Mouse (Mus musculus): ENCODE data around the gene 1700125H20Rik. TPM values are rescaled to one million over a fixed set of nuclear protein-coding genes. Genes with fewer than 3 reads are reported as not detected.
"Not testable (repeated sequence)": the region's sequence is repeated elsewhere in the genome, so short reads cannot be mapped to it uniquely, and the experiment has no call there.

The 1700125H20Rik gene
- total and polyA plus RNA-seq, 2 experiments = not detected

- WGBS = 13% methylated on average over 2 of the region's 2 CpGs
- Histone ChIP-seq H3K27me3 (ENCODE audit: control insufficient read depth, insufficient read depth, low read length) (no peaks in the 10 kb centered on the region), H3K9ac (ENCODE audit: low read depth, low read length) (no peak overlapping the region), H3K27ac (replicated peaks; ENCODE audit: insufficient read depth, low read depth, low read length) (no peak overlapping the region), H3K79me2 (ENCODE audit: control insufficient read depth, insufficient read depth, low read length) (peaks cover 15% of the 10 kb centered on the region; the same call in 1 of the 2 replicates), H3K36me3 (ENCODE audit: control insufficient read depth, insufficient read depth, low read length) (no peaks in the 10 kb centered on the region), H3K4me3 (ENCODE audit: insufficient read depth, low read depth, low read length) (no peak overlapping the region), H3K4me1 (ENCODE audit: control insufficient read depth, insufficient read depth, low read length) (peaks cover 11% of the 10 kb centered on the region)
- DNase-seq (ENCODE audit: extremely low read depth, low read depth, low spot score) = peak; percentile 80
- TF ChIP-seq CTCF (IDR thresholded peaks at IDR 0.05; ENCODE audit: low read depth, low read length) (no peak), POLR2A (IDR thresholded peaks at IDR 0.05; ENCODE audit: extremely low read depth, insufficient read depth, low read length) (no peak)
Observed at GRCm38 (mm10) chr11:85131542-85131941, 38.7 kb upstream of the 1700125H20Rik start.

GRCm38 (mm10) chr11:85138776-85139474 is 31.3 kb upstream of the 1700125H20Rik start:
- Histone ChIP-seq H3K9ac (ENCODE audit: low read depth, low read length) (peak overlapping the region; percentile 95), H3K36me3 (ENCODE audit: control insufficient read depth, insufficient read depth, low read length) (no peaks in the 10 kb centered on the region), H3K79me2 (ENCODE audit: control insufficient read depth, insufficient read depth, low read length) (peaks cover 13% of the 10 kb centered on the region; the same call in 1 of the 2 replicates), H3K4me1 (ENCODE audit: control insufficient read depth, insufficient read depth, low read length) (peaks cover 6% of the 10 kb centered on the region), H3K27me3 (ENCODE audit: control insufficient read depth, insufficient read depth, low read length) (no peaks in the 10 kb centered on the region), H3K27ac (replicated peaks; ENCODE audit: insufficient read depth, low read depth, low read length) (peak overlapping the region; percentile 67), H3K4me3 (ENCODE audit: insufficient read depth, low read depth, low read length) (peak overlapping the region; percentile 97)
- no peak for TF ChIP-seq POLR2A (IDR thresholded peaks at IDR 0.05; ENCODE audit: extremely low read depth, insufficient read depth, low read length)
- TF ChIP-seq CTCF (IDR thresholded peaks at IDR 0.05; ENCODE audit: low read depth, low read length) = no peak
- 3% methylated on average over 17 of the region's 17 CpGs for WGBS
- peak; percentile 37 for DNase-seq (ENCODE audit: extremely low read depth, low read depth, low spot score)

- peak within 1 kb of the TSS; percentile 95 for H3K9ac ChIP-seq (ENCODE audit: low read depth, low read length)
- no peaks in the 10 kb centered on the region for H3K27me3 ChIP-seq (ENCODE audit: control insufficient read depth, insufficient read depth, low read length)
- H3K4me1 ChIP-seq (ENCODE audit: control insufficient read depth, insufficient read depth, low read length) = peaks cover 6% of the 10 kb centered on the region
- 2% methylated on average over 86 of the region's 94 CpGs for WGBS
- TF ChIP-seq CTCF (IDR thresholded peaks at IDR 0.05; ENCODE audit: low read depth, low read length) = no peak
- peak; percentile 85; the same call in 1 of the 2 replicates for TF ChIP-seq POLR2A (IDR thresholded peaks at IDR 0.05; ENCODE audit: extremely low read depth, insufficient read depth, low read length)
- no peaks in the 10 kb centered on the region for H3K36me3 ChIP-seq (ENCODE audit: control insufficient read depth, insufficient read depth, low read length)
- DNase-seq (ENCODE audit: extremely low read depth, low read depth, low spot score) = peak; percentile 86
- H3K4me3 ChIP-seq (ENCODE audit: insufficient read depth, low read depth, low read length) = peak within 1 kb of the TSS; percentile 97
- H3K79me2 ChIP-seq (ENCODE audit: control insufficient read depth, insufficient read depth, low read length) = peaks cover 13% of the 10 kb centered on the region; the same call in 1 of the 2 replicates
- H3K27ac ChIP-seq (replicated peaks; ENCODE audit: insufficient read depth, low read depth, low read length) = peak within 1 kb of the TSS; percentile 88
Observed at GRCm38 (mm10) chr11:85139581-85140540, 30.3 kb upstream of the 1700125H20Rik start, which contains the start of gene Usp32. Gene Usp32, minus strand, starts transcription at chr11:85140161.

GRCm38 (mm10) chr11:85152256-85152930 is 17.8 kb upstream of the 1700125H20Rik start:
- DNase-seq (ENCODE audit: extremely low read depth, low read depth, low spot score) = no peak
- no peak overlapping the region for H3K4me3 ChIP-seq (ENCODE audit: insufficient read depth, low read depth, low read length)
- H3K79me2 ChIP-seq (ENCODE audit: control insufficient read depth, insufficient read depth, low read length) = no peaks in the 10 kb centered on the region
- no peaks in the 10 kb centered on the region for H3K36me3 ChIP-seq (ENCODE audit: control insufficient read depth, insufficient read depth, low read length)
- no peaks in the 10 kb centered on the region for H3K27me3 ChIP-seq (ENCODE audit: control insufficient read depth, insufficient read depth, low read length)
- TF ChIP-seq POLR2A (IDR thresholded peaks at IDR 0.05; ENCODE audit: extremely low read depth, insufficient read depth, low read length) (no peak), CTCF (IDR thresholded peaks at IDR 0.05; ENCODE audit: low read depth, low read length) (no peak)
- no peak overlapping the region for H3K27ac ChIP-seq (replicated peaks; ENCODE audit: insufficient read depth, low read depth, low read length)
- 93% methylated on average over 2 of the region's 2 CpGs for WGBS
- no peak overlapping the region for H3K9ac ChIP-seq (ENCODE audit: low read depth, low read length)
- H3K4me1 ChIP-seq (ENCODE audit: control insufficient read depth, insufficient read depth, low read length) = no peaks in the 10 kb centered on the region

- no peak overlapping the region for H3K4me3 ChIP-seq (ENCODE audit: insufficient read depth, low read depth, low read length)
- TF ChIP-seq CTCF (IDR thresholded peaks at IDR 0.05; ENCODE audit: low read depth, low read length) (no peak), POLR2A (IDR thresholded peaks at IDR 0.05; ENCODE audit: extremely low read depth, insufficient read depth, low read length) (no peak)
- H3K79me2 ChIP-seq (ENCODE audit: control insufficient read depth, insufficient read depth, low read length) = no peaks in the 10 kb centered on the region
- 84% methylated on average over 2 of the region's 2 CpGs for WGBS
- H3K27ac ChIP-seq (replicated peaks; ENCODE audit: insufficient read depth, low read depth, low read length) = no peak overlapping the region
- DNase-seq (ENCODE audit: extremely low read depth, low read depth, low spot score) = no peak
- no peaks in the 10 kb centered on the region for H3K4me1 ChIP-seq (ENCODE audit: control insufficient read depth, insufficient read depth, low read length)
- no peaks in the 10 kb centered on the region for H3K36me3 ChIP-seq (ENCODE audit: control insufficient read depth, insufficient read depth, low read length)
- H3K27me3 ChIP-seq (ENCODE audit: control insufficient read depth, insufficient read depth, low read length) = no peaks in the 10 kb centered on the region
- no peak overlapping the region for H3K9ac ChIP-seq (ENCODE audit: low read depth, low read length)
Observed at GRCm38 (mm10) chr11:85157301-85157700, 12.9 kb upstream of the 1700125H20Rik start.

- H3K79me2 ChIP-seq (ENCODE audit: control insufficient read depth, insufficient read depth, low read length); H3K4me3 ChIP-seq (ENCODE audit: insufficient read depth, low read depth, low read length); H3K9ac ChIP-seq (ENCODE audit: low read depth, low read length); H3K4me1 ChIP-seq (ENCODE audit: control insufficient read depth, insufficient read depth, low read length); H3K36me3 ChIP-seq (ENCODE audit: control insufficient read depth, insufficient read depth, low read length); H3K27me3 ChIP-seq (ENCODE audit: control insufficient read depth, insufficient read depth, low read length); DNase-seq (ENCODE audit: extremely low read depth, low read depth, low spot score); H3K27ac ChIP-seq (replicated peaks; ENCODE audit: insufficient read depth, low read depth, low read length): not testable (repeated sequence)
- WGBS = 93% methylated on average over 1 of the region's 1 CpGs
Observed at GRCm38 (mm10) chr11:85163014-85163413, 7.2 kb upstream of the 1700125H20Rik start.
